Mouse (Mus musculus): Measurements from ENCODE around the gene Gabarap. TPM values are rescaled to one million over a fixed set of nuclear protein-coding genes. Genes with fewer than 3 reads are reported as not detected.

Gene Gabarap
- polyA plus RNA-seq, 1 experiment from 2014 or later, result 624 TPM

GRCm38 (mm10) chr11:69980196-69981140 lies 10.5 kb upstream of the Gabarap start:
- Histone ChIP-seq H3K4me3 (replicated peaks; ENCODE audit: low read length) (peak overlapping the region; percentile 100), H3K4me2 (replicated peaks) (peak overlapping the region; percentile 72), H3K9me3 (ENCODE audit: control insufficient read depth, low read length) (no peaks in the 10 kb centered on the region), H3K27ac (peak overlapping the region; percentile 100), H3K9ac (peak overlapping the region; percentile 100), H3K36me3 (replicated peaks; ENCODE audit: control insufficient read depth, insufficient read depth) (peaks cover 39% of the 10 kb centered on the region), H3K4me1 (replicated peaks; ENCODE audit: control insufficient read depth, insufficient read depth, low read length) (peaks cover 27% of the 10 kb centered on the region), H3K27me3 (ENCODE audit: control insufficient read depth, insufficient read depth, low read length) (no peaks in the 10 kb centered on the region)
- under 1% methylated on average over 33 of the region's 60 CpGs for WGBS
- ATAC-seq (ENCODE audit: low FRiP score), result peak; percentile 94
- DNase-seq (ENCODE audit: low spot score), result peak; percentile 100

- WGBS, result under 1% methylated on average over 35 of the region's 43 CpGs
- Histone ChIP-seq H3K4me2 (replicated peaks) (peak within 1 kb of the TSS; percentile 72), H3K4me1 (replicated peaks; ENCODE audit: control insufficient read depth, insufficient read depth, low read length) (peaks cover 27% of the 10 kb centered on the region), H3K36me3 (replicated peaks; ENCODE audit: control insufficient read depth, insufficient read depth) (peaks cover 39% of the 10 kb centered on the region), H3K27me3 (ENCODE audit: control insufficient read depth, insufficient read depth, low read length) (no peaks in the 10 kb centered on the region), H3K9me3 (ENCODE audit: control insufficient read depth, low read length) (no peaks in the 10 kb centered on the region), H3K27ac (peak within 1 kb of the TSS; percentile 100), H3K9ac (peak within 1 kb of the TSS; percentile 100), H3K4me3 (replicated peaks; ENCODE audit: low read length) (peak within 1 kb of the TSS; percentile 100)
- ATAC-seq (ENCODE audit: low FRiP score) (peak; percentile 41; the same call in 1 of the 2 replicates), DNase-seq (ENCODE audit: low spot score) (no peak)
Observed at GRCm38 (mm10) chr11:69981141-69981762, 9.7 kb upstream of the Gabarap start, which contains the start of gene Ctdnep1. Gene Ctdnep1, plus strand, starts transcription at chr11:69981156.

- peak within 1 kb of the TSS; percentile 100 for H3K4me3 ChIP-seq (replicated peaks; ENCODE audit: low read length)
- H3K27ac ChIP-seq, result peak within 1 kb of the TSS; percentile 100
- H3K9ac ChIP-seq, result peak within 1 kb of the TSS; percentile 100
- no peaks in the 10 kb centered on the region for H3K27me3 ChIP-seq (ENCODE audit: control insufficient read depth, insufficient read depth, low read length)
- H3K4me2 ChIP-seq (replicated peaks), result peak within 1 kb of the TSS; percentile 72
- no peak for DNase-seq (ENCODE audit: low spot score)
- no peaks in the 10 kb centered on the region for H3K9me3 ChIP-seq (ENCODE audit: control insufficient read depth, low read length)
- H3K4me1 ChIP-seq (replicated peaks; ENCODE audit: control insufficient read depth, insufficient read depth, low read length), result peaks cover 27% of the 10 kb centered on the region
- WGBS, result 63% methylated on average over 8 of the region's 8 CpGs
- H3K36me3 ChIP-seq (replicated peaks; ENCODE audit: control insufficient read depth, insufficient read depth), result peaks cover 41% of the 10 kb centered on the region
- no peak for ATAC-seq (ENCODE audit: low FRiP score)
Observed at GRCm38 (mm10) chr11:69982225-69982624, 8.7 kb upstream of the Gabarap start, which contains the start of gene Elp5. Gene Elp5, minus strand, starts transcription at chr11:69982517.

GRCm38 (mm10) chr11:69982877-69983276 lies 8.1 kb upstream of the Gabarap start:
- DNase-seq (ENCODE audit: low spot score), result no peak
- Histone ChIP-seq H3K4me1 (replicated peaks; ENCODE audit: control insufficient read depth, insufficient read depth, low read length) (peaks cover 27% of the 10 kb centered on the region), H3K36me3 (replicated peaks; ENCODE audit: control insufficient read depth, insufficient read depth) (peaks cover 43% of the 10 kb centered on the region), H3K27ac (no peak overlapping the region), H3K9me3 (ENCODE audit: control insufficient read depth, low read length) (no peaks in the 10 kb centered on the region), H3K9ac (peak overlapping the region; percentile 100), H3K4me3 (replicated peaks; ENCODE audit: low read length) (peak overlapping the region; percentile 100; the same call in 1 of the 2 replicates), H3K4me2 (replicated peaks) (peak overlapping the region; percentile 72), H3K27me3 (ENCODE audit: control insufficient read depth, insufficient read depth, low read length) (no peaks in the 10 kb centered on the region)
- no peak for ATAC-seq (ENCODE audit: low FRiP score)
- WGBS, result 50% methylated on average over 5 of the region's 5 CpGs

- Histone ChIP-seq H3K36me3 (replicated peaks; ENCODE audit: control insufficient read depth, insufficient read depth) (peaks cover 48% of the 10 kb centered on the region), H3K4me1 (replicated peaks; ENCODE audit: control insufficient read depth, insufficient read depth, low read length) (peaks cover 27% of the 10 kb centered on the region), H3K4me3 (replicated peaks; ENCODE audit: low read length) (0 out of 2 replicates have a peak overlapping the region, but pooled peaks have one; percentile 100), H3K4me2 (replicated peaks) (peak overlapping the region; percentile 72), H3K9ac (peak overlapping the region; percentile 100; the same call in 1 of the 2 replicates), H3K27ac (no peak overlapping the region), H3K9me3 (ENCODE audit: control insufficient read depth, low read length) (no peaks in the 10 kb centered on the region), H3K27me3 (ENCODE audit: control insufficient read depth, insufficient read depth, low read length) (no peaks in the 10 kb centered on the region)
- ATAC-seq (ENCODE audit: low FRiP score) (no peak), DNase-seq (ENCODE audit: low spot score) (no peak)
- 91% methylated on average over 4 of the region's 4 CpGs for whole genome bisulfite sequencing
Observed at GRCm38 (mm10) chr11:69983377-69983776, 7.6 kb upstream of the Gabarap start.

- Histone ChIP-seq H3K36me3 (replicated peaks; ENCODE audit: control insufficient read depth, insufficient read depth) (peaks cover 58% of the 10 kb centered on the region), H3K27ac (no peak overlapping the region), H3K4me1 (replicated peaks; ENCODE audit: control insufficient read depth, insufficient read depth, low read length) (peaks cover 20% of the 10 kb centered on the region), H3K9ac (no peak overlapping the region), H3K9me3 (ENCODE audit: control insufficient read depth, low read length) (no peaks in the 10 kb centered on the region), H3K4me2 (replicated peaks) (no peak overlapping the region), H3K4me3 (replicated peaks; ENCODE audit: low read length) (no peak overlapping the region), H3K27me3 (ENCODE audit: control insufficient read depth, insufficient read depth, low read length) (no peaks in the 10 kb centered on the region)
- DNase-seq (ENCODE audit: low spot score) (no peak), ATAC-seq (ENCODE audit: low FRiP score) (no peak)
- WGBS, result 91% methylated on average over 8 of the region's 8 CpGs
Observed at GRCm38 (mm10) chr11:69984431-69984830, 6.5 kb upstream of the Gabarap start.

- Histone ChIP-seq H3K9ac (no peak overlapping the region), H3K36me3 (replicated peaks; ENCODE audit: control insufficient read depth, insufficient read depth) (peaks cover 72% of the 10 kb centered on the region), H3K4me3 (replicated peaks; ENCODE audit: low read length) (no peak overlapping the region), H3K9me3 (ENCODE audit: control insufficient read depth, low read length) (no peaks in the 10 kb centered on the region), H3K4me1 (replicated peaks; ENCODE audit: control insufficient read depth, insufficient read depth, low read length) (peaks cover 9% of the 10 kb centered on the region), H3K27ac (no peak overlapping the region), H3K27me3 (ENCODE audit: control insufficient read depth, insufficient read depth, low read length) (no peaks in the 10 kb centered on the region), H3K4me2 (replicated peaks) (no peak overlapping the region)
- WGBS, result 96% methylated on average over 8 of the region's 8 CpGs
- DNase-seq (ENCODE audit: low spot score), result no peak
- ATAC-seq (ENCODE audit: low FRiP score), result no peak
Observed at GRCm38 (mm10) chr11:69989949-69990348, 994 bp upstream of the Gabarap start.

- under 1% methylated on average over 15 of the region's 15 CpGs for WGBS
- DNase-seq (ENCODE audit: low spot score) (no peak), ATAC-seq (ENCODE audit: low FRiP score) (peak; percentile 13; the same call in 1 of the 2 replicates)
Observed at GRCm38 (mm10) chr11:69991711-69992110, 768 bp downstream of the Gabarap start.

GRCm38 (mm10) chr11:69992396-69992795 lies 1.5 kb downstream of the Gabarap start:
- H3K27me3 ChIP-seq (ENCODE audit: control insufficient read depth, insufficient read depth, low read length), result no peaks in the 10 kb centered on the region
- ATAC-seq (ENCODE audit: low FRiP score), result no peak
- no peak overlapping the region for H3K27ac ChIP-seq
- 88% methylated on average over 10 of the region's 10 CpGs for WGBS
- peaks cover 11% of the 10 kb centered on the region for H3K4me1 ChIP-seq (replicated peaks; ENCODE audit: control insufficient read depth, insufficient read depth, low read length)
- DNase-seq (ENCODE audit: low spot score), result no peak
- peak overlapping the region; percentile 70 for H3K4me2 ChIP-seq (replicated peaks)
- no peaks in the 10 kb centered on the region for H3K9me3 ChIP-seq (ENCODE audit: control insufficient read depth, low read length)
- peak overlapping the region; percentile 78 for H3K4me3 ChIP-seq (replicated peaks; ENCODE audit: low read length)
- H3K36me3 ChIP-seq (replicated peaks; ENCODE audit: control insufficient read depth, insufficient read depth), result peaks cover 49% of the 10 kb centered on the region
- H3K9ac ChIP-seq, result peak overlapping the region; percentile 91

More at GRCm38 (mm10) chr11:69991711-69992110, 768 bp downstream of the Gabarap start:
- H3K9ac ChIP-seq, result peak overlapping the region; percentile 91
- no peaks in the 10 kb centered on the region for H3K9me3 ChIP-seq (ENCODE audit: control insufficient read depth, low read length)
- H3K4me2 ChIP-seq (replicated peaks), result peak overlapping the region; percentile 70
- peak overlapping the region; percentile 78 for H3K4me3 ChIP-seq (replicated peaks; ENCODE audit: low read length)
- H3K27me3 ChIP-seq (ENCODE audit: control insufficient read depth, insufficient read depth, low read length), result no peaks in the 10 kb centered on the region
- peaks cover 9% of the 10 kb centered on the region for H3K4me1 ChIP-seq (replicated peaks; ENCODE audit: control insufficient read depth, insufficient read depth, low read length)
- H3K36me3 ChIP-seq (replicated peaks; ENCODE audit: control insufficient read depth, insufficient read depth), result peaks cover 56% of the 10 kb centered on the region
- H3K27ac ChIP-seq, result peak overlapping the region; percentile 92
